Mouse (Mus musculus): ENCODE data around the gene Phgr1. TPM values are rescaled to one million over a fixed set of nuclear protein-coding genes. Genes with fewer than 3 reads are reported as not detected.
A peak's percentile ranks its signal among the peaks of the same experiment; 100 is the strongest.

The Phgr1 gene
- total RNA-seq, 2 experiments from 2014 or later, result not detected

DNA sequence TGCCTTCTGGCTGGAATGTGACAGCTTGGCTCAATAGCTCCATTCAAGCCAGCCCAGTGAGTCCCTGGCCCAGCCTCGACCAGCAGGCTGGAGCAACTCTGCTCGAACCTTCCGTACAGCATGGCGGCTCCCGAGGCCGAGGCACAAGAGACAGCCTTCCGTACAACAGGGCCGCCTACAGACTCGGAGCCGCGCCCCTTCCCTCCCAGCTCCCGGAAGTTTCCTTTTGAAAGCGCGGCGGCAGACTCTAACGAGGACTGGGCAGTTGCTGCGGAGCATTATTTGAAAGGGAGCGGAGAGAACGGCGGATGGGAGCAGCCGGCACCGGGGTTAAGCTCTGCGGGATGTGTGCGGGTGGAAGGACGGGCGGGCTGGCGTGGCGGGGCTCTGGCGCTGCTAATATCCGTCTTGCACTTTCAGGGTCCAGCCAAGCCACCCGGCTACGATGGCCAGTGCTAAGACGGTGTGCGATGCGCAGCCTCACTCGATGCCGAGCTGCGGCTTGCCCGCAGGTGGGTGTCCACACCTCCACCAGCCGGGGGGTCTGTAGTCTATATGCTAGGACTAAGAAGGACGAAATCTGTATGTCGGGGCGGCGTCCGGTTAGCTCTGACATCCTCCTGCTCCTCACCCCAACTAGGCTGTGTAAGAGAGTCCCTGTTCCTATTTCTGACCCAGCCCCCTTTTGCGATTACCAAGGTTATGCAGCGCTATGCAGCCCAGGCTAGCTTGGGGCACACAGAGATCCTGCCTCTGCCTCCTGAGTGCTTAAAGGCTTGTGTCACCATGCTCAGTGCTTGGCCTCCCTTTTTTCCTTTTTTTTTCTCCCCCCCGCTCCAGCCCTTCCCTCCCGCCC is 41.6 kb downstream of the Phgr1 start, which contains the start of gene Knstrn:
Gene Knstrn, plus strand, starts transcription at position 23 of the 856 bp plus-strand sequence.
- peak; percentile 74 to 89 for DNase-seq (ENCODE audit: low spot score in 2 of 2)

DNA sequence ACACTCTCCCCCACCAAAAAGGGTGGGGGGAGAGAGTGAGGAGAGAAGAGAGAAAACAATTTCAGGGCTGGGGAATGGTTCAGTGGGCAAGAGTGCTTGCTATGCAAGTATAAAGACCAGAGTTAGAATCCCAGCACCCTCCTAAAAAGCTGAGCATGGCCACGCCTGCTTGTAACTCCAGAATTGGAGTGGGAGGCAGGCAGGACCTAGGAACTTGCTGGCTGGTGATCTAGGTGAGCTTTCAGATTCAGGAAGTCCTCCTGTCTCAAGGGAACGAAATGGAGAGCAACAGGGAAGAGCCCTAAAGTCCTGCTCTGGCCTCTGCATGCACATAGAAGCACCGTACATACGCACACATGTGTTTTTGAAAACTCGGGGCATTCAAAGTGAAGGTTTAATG is 50.2 kb downstream of the Phgr1 start:
- DNase-seq (ENCODE audit: low spot score in 2 of 2), result no peak

DNA sequence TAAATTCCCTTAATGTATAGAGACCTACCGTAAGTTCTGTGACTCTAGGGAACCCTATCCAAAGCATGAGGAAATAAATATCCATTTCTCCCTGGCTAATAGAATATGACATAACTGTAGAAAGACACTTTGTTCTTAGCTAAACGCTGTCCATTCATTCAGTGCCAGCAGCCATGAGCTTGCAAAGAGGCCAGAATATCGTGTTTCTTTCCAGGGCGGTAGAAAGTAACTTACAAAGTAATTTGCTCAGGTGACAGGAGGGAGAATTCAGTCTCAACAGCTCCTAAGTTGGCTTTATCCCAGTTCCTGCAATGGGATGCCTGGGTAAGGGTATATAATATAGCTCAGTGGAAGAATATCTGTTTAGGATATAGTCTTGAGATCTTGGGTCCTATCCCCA is 51.8 kb downstream of the Phgr1 start:
- no peak for DNase-seq (ENCODE audit: low spot score in 2 of 2)

Other genes with a start within 250 kb of the Phgr1 start
- 1 to 10 TPM; 5.2 to 6.7 TPM for gene Bmf, start 223.1 kb upstream of the Phgr1 start, total RNA-seq (2021)
- gene Bub1b, start 174.6 kb upstream of the Phgr1 start, total RNA-seq (2021), result 1 to 10 TPM; 2.7 to 2.9 TPM
- gene Pak6, start 109.5 kb upstream of the Phgr1 start, total RNA-seq (2021), result 10 to 100 TPM; 67.8 to 75.1 TPM
- 1 to 10 TPM; 9.4 to 10.0 TPM for gene Ankrd63, start 68.8 kb upstream of the Phgr1 start, total RNA-seq (2021)
- 1 to 10 TPM; 2.1 to 2.7 TPM for gene Plcb2, start 44.3 kb upstream of the Phgr1 start, total RNA-seq (2021)
- 10 to 100 TPM; 38.8 to 39.7 TPM for gene Inafm2, start 27.0 kb upstream of the Phgr1 start, total RNA-seq (2021)
- gene Ccdc9b, start 10.1 kb upstream of the Phgr1 start, total RNA-seq (2021), result 1 to 10 TPM; 3.5 to 4.2 TPM
- gene Disp2, start 7.0 kb downstream of the Phgr1 start, total RNA-seq (2021), result 100 to 1,000 TPM; 218 to 234 TPM
- 1 to 10 TPM; 2.4 to 3.2 TPM for gene Knstrn, start 41.2 kb downstream of the Phgr1 start, total RNA-seq (2021)
- 100 to 1,000 TPM in 1 of 2 experiments, 10 to 100 TPM in 1; 97.2 to 126 TPM for gene Ivd, start 89.2 kb downstream of the Phgr1 start, total RNA-seq (2021)
- 10 to 100 TPM; 36.6 to 36.7 TPM for gene Bahd1, start 127.6 kb downstream of the Phgr1 start, total RNA-seq (2021)
- 1 to 10 TPM; 2.5 to 3.2 TPM for gene Chst14, start 153.7 kb downstream of the Phgr1 start, total RNA-seq (2021)